Mouse (Mus musculus) ES-E14 (cell line): ENCODE data around the gene Ifitm6. TPM values are rescaled to one million over a fixed set of nuclear protein-coding genes. Genes with fewer than 3 reads are reported as not detected.
A peak's percentile ranks its signal among the peaks of the same experiment; 100 is the strongest.
"Not testable (repeated sequence)": the region's sequence is repeated elsewhere in the genome, so short reads cannot be mapped to it uniquely, and the experiment has no call there.

Source experiments
- DNase-seq: peaks from one replicate; pipeline ENCODE4 v3.0.0-alpha.2; 2013; ENCODE audit warnings: low read depth, low spot score
- H3K27ac ChIP-seq: 2 replicates; pipeline ENCODE4 v1.5.1; 2012; ENCODE audit warnings: low read depth, mild to moderate bottlenecking, low read length, moderate library complexity, mixed read lengths; ENCODE audit not compliant: poor library complexity, insufficient read depth, severe bottlenecking
- H3K36me3 ChIP-seq: 2 replicates; pipeline ENCODE4 v1.6.1; 2012; ENCODE audit warnings: mild to moderate bottlenecking, low read length, moderate library complexity, mixed read lengths; ENCODE audit not compliant: control insufficient read depth, poor library complexity, insufficient read depth, severe bottlenecking
- H3K4me1 ChIP-seq, 2 experiments: fragments of 150-350 bp in 1 of 2; sonication (generic) in 1 of 2; 2 replicates each; pipeline ENCODE4 v1.6.1; 2012; ENCODE audit warnings: low read length in 2 of 2, mild to moderate bottlenecking in 1 of 2, mixed read lengths in 1 of 2; ENCODE audit not compliant: control insufficient read depth in 2 of 2, insufficient read depth in 2 of 2, poor library complexity in 1 of 2
- H3K4me3 ChIP-seq, 2 experiments: fragments of 150-350 bp in 1 of 2; sonication (generic) in 1 of 2; 2 replicates each; pipeline ENCODE4 v1.5.1; 2012; ENCODE audit warnings: low read length in 2 of 2, low read depth in 1 of 2, mild to moderate bottlenecking in 1 of 2, mixed read lengths in 1 of 2; ENCODE audit not compliant: insufficient read depth in 1 of 2, poor library complexity in 1 of 2, severe bottlenecking in 1 of 2
- H3K9ac ChIP-seq: 2 replicates; pipeline ENCODE4 v1.6.1; 2012; ENCODE audit warnings: low read depth, mild to moderate bottlenecking, low read length, mixed read lengths; ENCODE audit not compliant: poor library complexity, insufficient read depth, severe bottlenecking
- H3K9me3 ChIP-seq: fragments of 150-350 bp; sonication (generic); 2 replicates; pipeline ENCODE4 v1.6.1; 2012; ENCODE audit warnings: low read depth, mild to moderate bottlenecking, low read length; ENCODE audit not compliant: control insufficient read depth, insufficient read depth
- CHD2 ChIP-seq: IDR thresholded peaks from 2 replicates; pipeline ENCODE4 v1.6.1; 2014; ENCODE audit warnings: mild to moderate bottlenecking, low read depth, low read length, inconsistent platforms
- HCFC1 ChIP-seq: IDR thresholded peaks from 2 replicates; pipeline ENCODE4 v1.6.1; 2012; ENCODE audit warnings: low read length, inconsistent platforms, borderline replicate concordance; ENCODE audit not compliant: insufficient read depth
- MAFK ChIP-seq: IDR thresholded peaks from 2 replicates; pipeline ENCODE4 v1.6.1; 2014; ENCODE audit warnings: mild to moderate bottlenecking, low read depth, low read length, inconsistent platforms; ENCODE audit not compliant: insufficient read depth
- ZC3H11A ChIP-seq: IDR thresholded peaks from 2 replicates; pipeline ENCODE4 v1.6.1; 2012; ENCODE audit warnings: low read depth, mild to moderate bottlenecking, inconsistent platforms, low read length, borderline replicate concordance
- ZNF384 ChIP-seq: IDR thresholded peaks from 2 replicates; pipeline ENCODE4 v1.6.1; 2012; ENCODE audit warnings: low read depth, low read length, inconsistent platforms
- in situ Hi-C, 2 experiments: fragments of 600-800 bp; cut with MboI; formaldehyde crosslinking; loops; one replicate each; pipeline ENCODE4 v1.15.1; 2025; ENCODE audit warnings: low sequenced_read_pairs in 2 of 2, inconsistent platforms in 1 of 2; ENCODE audit not compliant: unreplicated experiment in 2 of 2
- total RNA-seq: library from RNA; depleted of rRNA; stranded (reverse); fragments of 300-350 nt; gene quantifications from 2 replicates; pipeline ENCODE4 v1.2.3, GENCODE M21; 2012

Gene Ifitm6
- total RNA-seq, 1 experiment: 0.36 TPM

- Histone ChIP-seq H3K4me1 (peaks cover 7 to 37% of the 10 kb centered on the region in 2 experiments), H3K27ac (no peak overlapping the region), H3K36me3 (no peaks in the 10 kb centered on the region), H3K4me3 (no peak overlapping the region), H3K9ac (no peak overlapping the region), H3K9me3 (no peaks in the 10 kb centered on the region)
- TF ChIP-seq MAFK (no peak), ZNF384 (no peak), ZC3H11A (no peak), CHD2 (no peak), HCFC1 (no peak)
- DNase-seq: no peak
- in situ Hi-C loops: no loop called here
These were observed 30.3 kb downstream of the Ifitm6 start for GRCm38 (mm10) chr7:140987182-140988138.

DNA sequence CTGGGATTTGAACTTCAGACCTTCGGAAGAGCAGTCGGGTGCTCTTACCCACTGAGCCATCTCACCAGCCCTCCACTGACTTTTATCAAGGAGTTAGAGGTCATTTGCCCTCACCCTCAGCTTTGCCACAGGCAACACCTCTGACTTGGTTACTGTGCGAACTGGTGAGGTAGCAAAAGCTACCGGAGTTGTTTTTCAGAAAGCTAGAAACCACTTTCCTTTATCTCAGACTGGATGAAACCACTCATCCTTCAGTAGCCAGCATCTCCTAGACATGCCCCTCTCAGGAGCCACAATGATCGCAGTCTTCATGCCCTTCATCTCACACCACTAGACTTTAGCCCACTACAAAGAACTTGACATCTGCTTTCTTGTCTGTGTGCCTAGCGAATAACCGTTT is 34.8 kb downstream of the Ifitm6 start:
- H3K9ac ChIP-seq: no peak overlapping the region
- no peaks in the 10 kb centered on the region for H3K9me3 ChIP-seq
- DNase-seq: no peak
- H3K27ac ChIP-seq: no peak overlapping the region
- no peaks in the 10 kb centered on the region for H3K36me3 ChIP-seq
- peaks cover 0 to 10% of the 10 kb centered on the region in 2 experiments; a peak in 3 of 4 replicates for H3K4me1 ChIP-seq
- no peak for TF ChIP-seq ZC3H11A
- TF ChIP-seq CHD2: no peak
- no peak for TF ChIP-seq ZNF384
- H3K4me3 ChIP-seq: no peak overlapping the region
- in situ Hi-C loops: no loop called here

DNA sequence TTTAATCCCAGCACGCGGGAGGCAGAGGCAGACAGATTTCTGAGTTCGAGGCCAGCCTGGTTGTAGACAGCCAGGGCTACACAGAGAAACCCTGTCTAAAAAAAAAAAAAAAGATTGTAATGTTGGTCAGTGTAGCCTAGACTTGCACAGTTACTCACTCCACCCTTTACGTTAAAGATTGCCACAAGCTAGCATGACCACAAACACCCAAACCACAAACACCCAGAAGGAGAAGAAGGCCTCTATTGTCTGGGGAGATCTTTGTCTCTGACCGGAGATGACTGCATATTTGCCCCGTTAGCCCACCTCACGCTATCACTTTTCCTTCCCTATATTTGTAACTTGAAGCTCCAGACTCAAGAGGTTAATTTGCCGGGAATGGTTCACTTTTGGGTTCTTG is 36.0 kb downstream of the Ifitm6 start:
- Histone ChIP-seq H3K4me1 (peaks cover 2 to 7% of the 10 kb centered on the region in 2 experiments; a peak in 3 of 4 replicates), H3K27ac (no peak overlapping the region), H3K4me3 (no peak overlapping the region), H3K36me3 (no peaks in the 10 kb centered on the region), H3K9ac (no peak overlapping the region), H3K9me3 (no peaks in the 10 kb centered on the region)
- TF ChIP-seq MAFK: no peak
- TF ChIP-seq CHD2: no peak
- TF ChIP-seq ZNF384: no peak
- TF ChIP-seq ZC3H11A: no peak
- no peak for TF ChIP-seq HCFC1
- in situ Hi-C loops: no loop called here
- no peak for DNase-seq

- H3K4me1 ChIP-seq: peaks cover 14 to 23% of the 10 kb centered on the region in 2 experiments
- DNase-seq, H3K9ac ChIP-seq, H3K4me3 ChIP-seq, H3K9me3 ChIP-seq, in situ Hi-C loops, H3K36me3 ChIP-seq: not testable (repeated sequence)
- 0 out of 2 replicates have a peak, but pooled peaks have one; percentile 20 for TF ChIP-seq MAFK
- peak overlapping the region; percentile 66; the same call in 1 of the 2 replicates for H3K27ac ChIP-seq
These were observed 41.0 kb downstream of the Ifitm6 start for GRCm38 (mm10) chr7:140976720-140977119.
